Mouse (Mus musculus) c-Kit-negative CD71-positive TER-119-positive erythroid progenitor cells, embryonic 14.5 days (primary cell): ENCODE measurements around the gene Rarg.

Experiments
- DNase-seq: peaks from one replicate; pipeline ENCODE4 v3.0.0-alpha.2; 2013; ENCODE audit warnings: low read depth, low spot score

Gene Rarg

DNA sequence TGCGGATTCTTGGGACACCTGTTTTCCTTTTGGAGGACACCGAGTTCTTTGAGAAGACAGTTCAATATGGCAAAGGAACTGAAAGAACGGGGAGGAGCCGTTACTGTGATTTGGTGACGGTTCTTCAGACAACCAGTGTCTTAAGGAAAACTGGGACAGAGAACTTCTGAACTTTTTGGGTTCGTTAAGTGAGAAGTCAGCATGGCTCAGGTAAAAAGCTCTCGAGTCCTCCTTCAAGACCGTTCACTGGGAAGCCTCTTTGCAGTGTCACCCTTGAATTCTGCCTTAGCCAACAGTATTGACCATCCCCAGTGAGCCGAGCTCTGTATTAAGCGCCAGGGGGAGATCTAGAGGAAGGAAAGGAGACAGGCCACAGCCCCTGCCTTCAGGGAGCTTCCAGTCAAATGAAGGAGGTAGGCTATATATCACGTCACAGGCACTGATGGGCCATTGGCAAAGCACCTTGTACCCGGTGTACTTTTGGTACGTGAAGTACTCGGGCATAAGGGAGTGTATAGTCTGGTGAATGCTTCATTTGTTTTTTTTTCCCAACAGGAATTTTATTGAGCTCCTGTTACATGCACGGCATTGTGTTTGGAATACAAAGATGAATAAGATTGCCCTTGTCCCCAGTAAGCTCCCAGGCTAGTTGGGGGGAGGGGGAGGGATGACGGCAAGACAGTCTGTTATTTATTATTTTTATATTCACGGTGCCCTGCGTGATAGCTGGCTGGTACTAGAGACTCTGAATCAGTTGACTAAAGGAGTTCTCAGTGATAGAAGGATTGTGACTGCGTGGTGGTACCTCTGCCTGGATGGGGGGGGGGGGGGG, 52.4 kb downstream of the Rarg start, which contains the start of gene Csad:
Csad (minus strand) TSS at position 51 of the 832 bp plus-strand sequence.
- no peak for DNase-seq

GRCm38 (mm10) chr15:102203835-102204381, 53.4 kb downstream of the Rarg start:
- peak; percentile 36 for DNase-seq

DNA sequence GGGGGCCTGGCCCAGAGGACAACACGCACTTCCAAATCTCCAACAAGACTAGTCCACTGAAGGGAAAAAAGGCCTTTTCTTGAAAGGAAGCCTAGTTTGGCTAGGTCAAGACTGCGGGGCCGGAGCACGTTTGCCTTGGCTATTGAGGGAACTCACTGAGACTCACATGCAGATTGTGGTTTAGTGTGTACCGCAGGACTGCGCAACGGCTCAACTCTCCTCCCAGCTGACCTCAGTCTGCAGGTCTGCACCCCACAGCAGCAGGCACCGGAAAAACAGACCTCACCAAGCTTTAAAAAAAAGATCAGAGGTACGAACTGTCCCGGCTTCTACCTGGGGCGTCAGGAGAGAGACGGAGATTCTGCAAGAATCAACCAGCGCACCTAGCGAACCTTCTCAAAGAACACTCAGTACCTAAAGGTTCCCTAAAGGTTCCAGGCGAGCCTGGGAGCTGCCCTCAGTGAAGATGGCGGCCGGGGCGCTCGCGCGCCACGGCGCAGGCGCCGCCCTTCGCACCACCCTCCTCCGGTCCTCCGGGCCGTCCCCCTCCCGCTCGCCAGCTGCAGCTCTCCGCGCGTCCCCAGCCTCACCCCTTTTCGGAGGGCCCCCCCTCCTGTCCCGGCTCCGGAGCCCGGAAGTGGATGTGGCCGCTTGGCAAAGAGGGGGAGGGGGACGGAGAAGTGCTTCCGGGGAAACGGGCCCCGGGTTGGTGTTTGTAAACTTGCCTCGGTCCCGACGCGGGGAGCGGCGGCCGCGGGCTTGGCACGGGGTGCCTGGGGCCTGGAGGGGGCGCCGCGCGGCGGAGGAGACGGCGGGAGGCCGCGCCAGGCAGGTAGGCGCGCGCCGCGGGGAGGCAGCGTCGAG, 54.1 kb downstream of the Rarg start, which contains the start of gene Zfp740:
Zfp740 (plus strand) TSS at position 279 of the 864 bp plus-strand sequence.
- DNase-seq, result peak; percentile 78

GRCm38 (mm10) chr15:102198841-102199240, 58.5 kb downstream of the Rarg start:
- DNase-seq, result no peak

- no peak for DNase-seq
Measured at GRCm38 (mm10) chr15:102195373-102195772, 61.9 kb downstream of the Rarg start.

DNA sequence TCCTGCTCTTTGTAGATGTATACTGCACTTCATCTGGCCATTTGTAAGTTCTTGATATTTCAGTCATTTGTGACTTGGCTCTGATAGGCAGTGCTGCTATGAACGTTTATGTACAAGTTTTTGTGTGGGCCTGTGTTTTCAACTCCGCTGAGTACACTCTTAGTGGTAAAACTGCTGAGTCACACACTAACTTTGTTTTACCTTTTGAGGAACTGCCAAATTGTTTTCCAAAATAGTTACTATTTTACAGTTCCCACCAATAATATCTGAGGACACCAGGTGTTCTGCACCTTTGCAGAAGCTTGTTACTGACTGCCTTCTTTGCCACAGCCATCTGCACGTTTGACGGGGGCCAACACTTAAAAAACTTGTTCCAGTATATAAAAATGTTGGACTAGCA, 62.9 kb downstream of the Rarg start:
- no peak for DNase-seq

DNA sequence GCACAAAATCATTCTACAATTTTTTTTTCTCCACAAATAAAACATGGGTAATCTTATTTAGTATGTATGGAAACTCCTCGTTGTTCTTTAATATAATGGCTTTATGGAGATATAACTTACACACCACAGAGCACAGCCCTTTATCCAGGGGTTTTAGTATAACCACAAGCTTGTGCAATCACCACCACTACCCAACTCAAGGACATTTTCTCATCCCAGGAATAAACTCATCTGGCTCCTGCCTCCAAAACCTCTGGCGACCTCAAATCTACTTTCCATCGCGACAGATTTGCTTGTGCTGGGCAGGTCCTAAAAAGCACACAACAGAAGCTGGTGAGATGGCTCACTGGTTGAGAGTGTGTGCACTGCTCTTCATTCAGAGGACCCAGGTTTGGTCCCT, 63.7 kb downstream of the Rarg start:
- DNase-seq, result no peak

- no peak for DNase-seq
Measured at GRCm38 (mm10) chr15:102192820-102193386, 64.4 kb downstream of the Rarg start.

DNA sequence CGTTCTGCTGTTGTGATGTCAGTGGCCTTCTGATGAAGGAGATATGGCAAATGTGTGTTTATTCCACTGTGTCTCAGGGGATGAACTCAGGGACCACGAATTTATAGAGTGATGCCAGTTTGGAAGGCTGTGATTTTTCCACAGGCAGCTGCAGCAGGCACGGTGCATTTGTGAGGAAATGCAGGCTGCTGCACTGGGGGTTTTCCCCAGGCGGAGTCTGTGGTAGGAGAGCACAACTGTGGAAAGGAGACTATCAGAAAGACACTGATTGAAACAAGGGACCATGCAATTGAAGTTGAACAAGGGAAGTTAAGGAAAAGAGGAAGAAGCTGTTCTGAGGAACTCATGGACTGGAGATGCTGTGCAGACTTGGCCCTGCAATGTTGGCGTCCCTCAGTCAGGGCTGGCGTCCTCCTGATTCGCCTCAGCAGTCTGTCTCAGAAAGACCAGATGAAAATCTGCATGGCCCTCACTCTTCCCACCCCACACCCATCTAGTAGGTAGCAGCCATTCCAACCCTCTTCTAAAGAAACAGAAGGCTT, 65.0 kb downstream of the Rarg start:
- no peak for DNase-seq

DNA sequence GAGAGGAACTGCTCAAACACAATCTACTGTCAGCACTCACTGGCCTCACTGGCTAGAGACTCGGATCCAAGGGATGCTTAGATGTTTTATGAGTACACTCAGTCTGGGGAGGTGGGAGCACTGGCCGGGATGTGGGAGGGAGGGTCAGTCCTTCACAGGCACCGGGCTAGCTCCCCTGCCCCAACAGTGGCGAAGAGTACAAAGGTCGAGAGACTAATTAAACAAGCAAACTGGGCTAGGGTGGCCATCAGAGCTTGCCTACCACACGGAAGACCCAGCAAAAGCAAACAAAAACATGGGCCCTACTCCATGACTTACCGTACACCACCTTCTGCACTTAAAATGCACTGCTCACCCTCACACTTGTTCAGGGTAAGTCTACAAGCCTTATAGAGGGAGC, 65.6 kb downstream of the Rarg start:
- no peak for DNase-seq

DNA sequence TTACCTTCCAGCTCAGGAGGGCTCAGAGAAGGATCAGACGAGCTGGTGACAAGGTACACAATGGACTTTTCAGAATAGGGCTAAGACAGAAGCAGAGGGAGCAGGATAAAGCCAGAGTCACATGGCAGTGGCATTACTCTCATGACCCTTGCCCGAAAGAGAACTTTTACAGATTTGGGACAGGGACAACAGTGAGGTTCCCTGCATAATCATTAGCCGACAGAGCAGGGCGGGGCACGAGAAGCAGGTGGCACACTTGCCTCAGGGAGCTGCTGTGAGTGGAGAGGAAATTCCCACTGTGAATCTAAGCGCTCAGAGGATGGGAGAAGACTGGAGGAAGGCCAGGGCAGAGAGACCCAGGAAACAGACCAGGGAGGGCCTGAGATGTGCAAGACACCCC, 68.4 kb downstream of the Rarg start:
- no peak for DNase-seq

- no peak for DNase-seq
Measured at GRCm38 (mm10) chr15:102188096-102188495, 69.2 kb downstream of the Rarg start.

DNA sequence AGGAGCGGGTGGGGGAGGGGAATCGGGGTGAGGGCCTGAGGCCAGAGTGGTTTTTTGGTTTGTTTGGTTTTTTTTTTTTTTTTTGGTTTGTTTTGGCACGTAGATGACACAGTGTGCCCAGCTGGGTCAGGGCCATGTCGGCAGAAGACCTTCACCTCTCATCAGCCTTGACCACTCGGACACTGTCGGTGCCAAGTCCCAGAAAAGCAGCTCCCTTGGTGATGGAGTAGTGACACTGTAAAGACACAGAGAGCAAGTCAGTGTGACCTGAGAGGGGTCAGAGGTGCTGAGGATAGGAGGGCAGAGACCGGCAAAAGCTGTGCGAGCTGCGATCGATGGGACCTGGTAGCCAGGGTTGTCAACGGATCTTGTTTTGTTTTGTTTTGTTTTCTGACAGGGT, 71.1 kb downstream of the Rarg start:
- no peak for DNase-seq
